Mouse (Mus musculus): ENCODE data around the gene Pacrg. TPM values are rescaled to one million over a fixed set of nuclear protein-coding genes. Genes with fewer than 3 reads are reported as not detected.

Gene Pacrg
- total and polyA plus RNA-seq, 3 experiments: not detected

- H3K79me2 ChIP-seq (ENCODE audit: control insufficient read depth, insufficient read depth, low read length, poor library complexity): no peaks in the 10 kb centered on the region
- no peaks in the 10 kb centered on the region for H3K9me3 ChIP-seq (replicated peaks; ENCODE audit: insufficient read depth, low read length)
- no peak for TF ChIP-seq GATA1 (IDR thresholded peaks at IDR 0.05; ENCODE audit: low read depth, low read length)
- no peak for TF ChIP-seq CHD2 (IDR thresholded peaks at IDR 0.05; ENCODE audit: low read length)
- TF ChIP-seq RAD21 (IDR thresholded peaks at IDR 0.05; ENCODE audit: low read depth, low read length): no peak
- TF ChIP-seq TAL1 (IDR thresholded peaks at IDR 0.05; ENCODE audit: low read length): no peak
- no peak overlapping the region for H3K9ac ChIP-seq (ENCODE audit: control insufficient read depth, low read depth, low read length, poor library complexity, severe bottlenecking)
- no peaks in the 10 kb centered on the region for H3K36me3 ChIP-seq (ENCODE audit: control insufficient read depth in 1 of 2, insufficient read depth in 2 of 2, low read length in 2 of 2)
- DNase-seq (ENCODE audit: low read depth, low spot score): no peak
- no peaks in the 10 kb centered on the region for H3K27me3 ChIP-seq (ENCODE audit: control insufficient read depth in 1 of 2, insufficient read depth in 2 of 2, low read length in 2 of 2)
- H3K27ac ChIP-seq (ENCODE audit: control insufficient read depth, low read depth, low read length): no peak overlapping the region
- no peak overlapping the region for H3K4me3 ChIP-seq (ENCODE audit: control insufficient read depth in 1 of 2, insufficient read depth in 1 of 2, low read depth in 2 of 2, low read length in 2 of 2)
- no peaks in the 10 kb centered on the region for H3K4me1 ChIP-seq (ENCODE audit: control insufficient read depth in 1 of 2, insufficient read depth in 2 of 2, low read length in 2 of 2)
Observed at GRCm38 (mm10) chr17:10383406-10383805, 456.7 kb downstream of the Pacrg start.

- no peaks in the 10 kb centered on the region for H3K27me3 ChIP-seq (ENCODE audit: control insufficient read depth in 1 of 2, insufficient read depth in 2 of 2, low read length in 2 of 2)
- no peak overlapping the region for H3K4me3 ChIP-seq (ENCODE audit: control insufficient read depth in 1 of 2, insufficient read depth in 1 of 2, low read depth in 2 of 2, low read length in 2 of 2)
- no peak overlapping the region for H3K9ac ChIP-seq (ENCODE audit: control insufficient read depth, low read depth, low read length, poor library complexity, severe bottlenecking)
- no peak overlapping the region for H3K27ac ChIP-seq (ENCODE audit: control insufficient read depth, low read depth, low read length)
- no peaks in the 10 kb centered on the region for H3K4me1 ChIP-seq (ENCODE audit: control insufficient read depth in 1 of 2, insufficient read depth in 2 of 2, low read length in 2 of 2)
- TF ChIP-seq ELF1 (IDR thresholded peaks at IDR 0.05; ENCODE audit: low read depth, low read length) (no peak), JUND (IDR thresholded peaks at IDR 0.05; ENCODE audit: low read depth, low read length) (no peak), MEF2A (IDR thresholded peaks at IDR 0.05; ENCODE audit: extremely low read depth, insufficient replicate concordance, low read depth, low read length, poor library complexity, severe bottlenecking) (no peak), MYC (IDR thresholded peaks at IDR 0.05; ENCODE audit: low read depth, low read length) (no peak), HCFC1 (IDR thresholded peaks at IDR 0.05; ENCODE audit: low read depth, low read length) (no peak), CHD1 (IDR thresholded peaks at IDR 0.05; ENCODE audit: low read depth, low read length) (no peak)
- no peaks in the 10 kb centered on the region for H3K36me3 ChIP-seq (ENCODE audit: control insufficient read depth in 1 of 2, insufficient read depth in 2 of 2, low read length in 2 of 2)
- DNase-seq (ENCODE audit: low read depth, low spot score): no peak
- no peaks in the 10 kb centered on the region for H3K79me2 ChIP-seq (ENCODE audit: control insufficient read depth, insufficient read depth, low read length, poor library complexity)
- H3K9me3 ChIP-seq (replicated peaks; ENCODE audit: insufficient read depth, low read length): no peaks in the 10 kb centered on the region
Observed at GRCm38 (mm10) chr17:10378467-10379175, 461.5 kb downstream of the Pacrg start.

- Histone ChIP-seq H3K4me1 (ENCODE audit: control insufficient read depth in 1 of 2, insufficient read depth in 2 of 2, low read length in 2 of 2) (no peaks in the 10 kb centered on the region), H3K79me2 (ENCODE audit: control insufficient read depth, insufficient read depth, low read length, poor library complexity) (no peaks in the 10 kb centered on the region), H3K27ac (ENCODE audit: control insufficient read depth, low read depth, low read length) (no peak overlapping the region), H3K27me3 (ENCODE audit: control insufficient read depth in 1 of 2, insufficient read depth in 2 of 2, low read length in 2 of 2) (no peaks in the 10 kb centered on the region), H3K9ac (ENCODE audit: control insufficient read depth, low read depth, low read length, poor library complexity, severe bottlenecking) (no peak overlapping the region), H3K36me3 (ENCODE audit: control insufficient read depth in 1 of 2, insufficient read depth in 2 of 2, low read length in 2 of 2) (no peaks in the 10 kb centered on the region), H3K4me3 (ENCODE audit: control insufficient read depth in 1 of 2, insufficient read depth in 1 of 2, low read depth in 2 of 2, low read length in 2 of 2) (no peak overlapping the region), H3K9me3 (replicated peaks; ENCODE audit: insufficient read depth, low read length) (no peaks in the 10 kb centered on the region)
- TF ChIP-seq POLR2AphosphoS2 (IDR thresholded peaks at IDR 0.05; ENCODE audit: low read length) (no peak), GABPA (IDR thresholded peaks at IDR 0.05; ENCODE audit: low read depth, low read length) (no peak), MAX (IDR thresholded peaks at IDR 0.05; ENCODE audit: low read length) (no peak), MXI1 (IDR thresholded peaks at IDR 0.05; ENCODE audit: low read depth, low read length) (no peak), ZMIZ1 (IDR thresholded peaks at IDR 0.05; ENCODE audit: low read depth, low read length) (no peak), SMC3 (IDR thresholded peaks at IDR 0.05; ENCODE audit: low read depth, low read length) (no peak), ZKSCAN1 (IDR thresholded peaks at IDR 0.05; ENCODE audit: low read depth, low read length) (no peak), KAT2A (conservative IDR thresholded peaks at IDR 0.05; ENCODE audit: low read depth, low read length) (no peak), EP300 (IDR thresholded peaks at IDR 0.05; ENCODE audit: low read depth in 1 of 2, low read length in 2 of 2) (no peak), ETS1 (IDR thresholded peaks at IDR 0.05; ENCODE audit: low read depth, low read length) (no peak), CHD2 (IDR thresholded peaks at IDR 0.05; ENCODE audit: low read length) (no peak), UBTF (IDR thresholded peaks at IDR 0.05; ENCODE audit: borderline replicate concordance, insufficient read depth, low read depth, low read length) (no peak), NRF1 (IDR thresholded peaks at IDR 0.05; ENCODE audit: insufficient read depth, low read depth, low read length, poor library complexity, severe bottlenecking) (no peak), MEF2A (IDR thresholded peaks at IDR 0.05; ENCODE audit: extremely low read depth, insufficient replicate concordance, low read depth, low read length, poor library complexity, severe bottlenecking) (no peak), SIN3A (IDR thresholded peaks at IDR 0.05; ENCODE audit: low read length) (no peak), BHLHE40 (IDR thresholded peaks at IDR 0.05; ENCODE audit: borderline replicate concordance, low read depth, low read length) (no peak)
- no peak for DNase-seq (ENCODE audit: low read depth, low spot score)
Observed at GRCm38 (mm10) chr17:10377606-10378005, 462.5 kb downstream of the Pacrg start.

Data from MEL (cell line).